Mouse (Mus musculus) left cerebral cortex, postnatal 14 days (tissue): ENCODE measurements at regions not wholly inside any gene's neighbourhood (a gene's known extent, or its start where the extent isn't known, plus 50 kb on each side); places are given as distances from the start of the nearest gene placed in this dataset.
"Not testable (repeated sequence)": the region's sequence is repeated elsewhere in the genome, so short reads cannot be mapped to it uniquely, and the experiment has no call there.

ENCODE experiments used
- DNase-seq, 2 experiments: peaks; one replicate each; pipeline ENCODE4 v3.0.0; 2021 to 2022; ENCODE audit warnings: low spot score in 2 of 2, mixed read lengths in 1 of 2
- intact Hi-C: fragments of 180-260 bp; cut with DNase I; formaldehyde crosslinking; loops from one replicate; pipeline ENCODE4 v1.15.1; 2025

DNA sequence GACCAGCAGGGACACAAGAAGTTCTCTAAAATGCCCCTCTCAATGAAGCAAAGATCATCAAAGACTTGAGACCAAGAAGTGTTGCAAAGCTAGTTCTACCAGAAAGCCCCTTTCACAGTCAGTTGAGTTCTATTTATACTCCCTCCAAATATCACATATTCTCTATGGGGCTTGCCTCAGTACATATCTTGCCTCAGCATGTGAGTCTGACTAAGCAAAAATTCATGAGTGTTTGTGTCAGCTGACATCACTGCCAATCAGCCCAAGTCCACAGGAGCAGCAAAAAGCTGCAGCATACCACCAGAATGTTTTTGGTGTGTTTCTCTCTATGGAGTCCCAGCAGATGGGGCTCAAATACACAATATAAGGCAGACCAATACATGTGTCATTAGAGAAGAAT lies 631.6 kb downstream of the Rpia start:
- intact Hi-C loops: no loop called here
- no peak for DNase-seq

- intact Hi-C loops, DNase-seq: not testable (repeated sequence)
Observed at GRCm38 (mm10) chr6:70155771-70156170, 636.3 kb downstream of the Rpia start.

GRCm38 (mm10) chr6:70151098-70151838 lies 640.8 kb downstream of the Rpia start:
- intact Hi-C loops, DNase-seq: not testable (repeated sequence)

GRCm38 (mm10) chr6:70146986-70147385 lies 645.0 kb downstream of the Rpia start:
- intact Hi-C loops: no loop called here
- no peak for DNase-seq

DNA sequence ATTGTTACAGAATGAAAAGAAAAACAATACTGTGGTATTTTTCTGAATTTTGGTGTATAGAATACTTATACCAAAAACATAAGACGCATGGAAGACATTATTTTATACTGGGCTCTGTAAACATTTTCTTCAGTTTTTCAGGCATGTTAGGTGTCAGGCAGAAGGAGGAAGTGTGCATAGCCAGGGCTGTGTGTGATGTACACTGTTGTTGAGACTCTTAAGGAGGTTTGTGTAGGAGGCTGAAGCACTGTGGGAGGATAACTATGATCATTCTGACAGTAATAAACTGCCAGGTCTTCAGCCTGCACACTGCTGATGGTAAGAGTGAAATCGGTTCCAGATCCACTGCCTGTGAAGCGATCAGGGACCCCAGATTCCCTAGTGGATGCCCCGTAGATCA lies 648.7 kb downstream of the Rpia start:
- DNase-seq, intact Hi-C loops: not testable (repeated sequence)

GRCm38 (mm10) chr6:70116811-70117210 lies 675.2 kb downstream of the Rpia start:
- peak; percentile 5 to 19 for DNase-seq
- intact Hi-C loops: loop anchor here (10.0 kb wide), 1 partner anchor 188 kb away; no protein-coding TSS in a partner anchor

- intact Hi-C loops: loop anchor here (10.0 kb wide), 1 partner anchor 193 kb away; no protein-coding TSS in a partner anchor
- DNase-seq: no peak
Observed at GRCm38 (mm10) chr6:70111892-70112291, 680.1 kb downstream of the Rpia start.

GRCm38 (mm10) chr6:70109412-70109811 lies 682.6 kb downstream of the Rpia start:
- DNase-seq, intact Hi-C loops: not testable (repeated sequence)

DNA sequence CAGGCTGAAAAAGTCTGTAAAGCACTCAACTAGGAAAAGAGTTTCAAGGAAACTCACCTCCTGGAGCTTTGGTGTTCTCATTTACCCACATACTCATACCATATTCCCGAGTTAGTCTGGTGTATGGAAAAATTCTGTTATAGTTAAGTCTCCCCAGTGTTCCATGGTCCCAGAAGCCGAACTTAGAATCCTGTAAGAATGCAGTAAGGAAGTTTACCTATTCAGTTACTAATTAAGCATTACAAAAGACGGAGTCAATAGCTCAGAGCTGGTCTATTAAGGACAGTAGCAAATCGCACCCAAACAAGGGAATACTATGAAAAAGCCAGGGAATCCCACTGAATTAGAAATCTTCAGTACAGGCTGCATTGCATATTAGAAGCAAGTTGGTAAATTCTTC lies 688.3 kb downstream of the Rpia start:
- intact Hi-C loops: no loop called here
- no peak for DNase-seq

GRCm38 (mm10) chr6:70103174-70103573 lies 688.9 kb downstream of the Rpia start:
- DNase-seq, intact Hi-C loops: not testable (repeated sequence)

GRCm38 (mm10) chr6:70088041-70088440 lies 704.0 kb downstream of the Rpia start:
- no peak for DNase-seq
- intact Hi-C loops: no loop called here

GRCm38 (mm10) chr6:70073841-70074240 lies 718.2 kb downstream of the Rpia start:
- DNase-seq: peak; percentile 5 to 39
- intact Hi-C loops: no loop called here

DNA sequence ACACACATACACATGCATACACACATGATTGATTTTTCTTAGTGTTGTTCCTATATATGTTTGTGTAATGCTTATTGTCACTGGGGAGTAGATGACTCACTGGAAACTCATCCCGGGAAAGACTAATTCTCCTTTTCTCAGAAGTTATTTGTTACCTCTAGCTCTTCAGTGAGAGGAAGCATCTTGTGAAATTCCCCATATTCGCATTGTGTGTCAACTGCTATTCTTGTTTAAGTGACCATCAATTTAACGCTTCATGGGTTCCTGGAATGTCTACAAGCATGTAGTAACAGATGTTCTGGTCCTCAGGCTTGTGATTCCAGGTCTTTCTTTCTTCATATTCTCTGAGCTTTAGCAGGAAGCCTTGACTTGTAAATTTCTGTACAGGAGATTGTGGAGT lies 720.0 kb downstream of the Rpia start:
- intact Hi-C loops: no loop called here
- no peak for DNase-seq

GRCm38 (mm10) chr6:70067716-70068415 lies 724.2 kb downstream of the Rpia start:
- intact Hi-C loops: no loop called here
- DNase-seq: no peak

DNA sequence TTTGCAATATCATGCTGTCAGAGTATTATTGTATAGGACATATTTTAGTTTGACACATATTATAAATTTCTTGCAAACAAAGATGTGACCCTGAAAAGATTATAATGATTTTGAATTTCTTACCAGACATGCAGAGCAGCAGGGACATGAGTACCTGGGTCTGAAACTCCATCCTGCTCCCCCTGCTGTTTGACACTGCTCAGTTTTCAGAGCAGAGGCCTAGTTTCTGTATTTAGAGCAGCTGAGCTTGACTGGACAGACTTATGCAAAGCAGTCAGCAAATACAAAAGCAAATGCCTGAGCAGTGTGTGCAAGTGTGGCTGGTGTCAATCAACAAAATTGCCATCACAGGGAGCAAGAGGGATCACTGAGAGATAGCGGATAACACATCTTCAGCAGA lies 733.0 kb downstream of the Rpia start:
- no peak for DNase-seq
- intact Hi-C loops: no loop called here

DNA sequence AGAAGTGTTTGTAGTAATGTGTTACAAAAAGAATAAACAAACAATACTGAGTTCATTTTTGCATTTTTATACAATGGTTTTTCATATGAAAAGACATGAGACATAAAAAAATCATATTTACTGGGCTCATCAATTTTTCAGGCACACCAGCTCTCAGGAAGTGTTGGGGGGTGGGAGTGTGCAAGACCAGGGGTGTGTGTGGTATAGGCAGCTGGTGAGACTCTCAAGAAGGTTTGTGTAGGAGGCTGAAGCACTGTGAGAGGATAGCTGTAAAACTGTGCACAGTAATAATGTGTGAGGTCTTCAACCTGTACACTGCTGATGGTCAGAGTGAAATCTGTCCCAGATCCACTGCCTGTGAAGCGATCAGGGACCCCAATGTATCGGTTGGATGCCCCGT lies 733.7 kb downstream of the Rpia start:
- intact Hi-C loops: no loop called here
- DNase-seq: no peak

DNA sequence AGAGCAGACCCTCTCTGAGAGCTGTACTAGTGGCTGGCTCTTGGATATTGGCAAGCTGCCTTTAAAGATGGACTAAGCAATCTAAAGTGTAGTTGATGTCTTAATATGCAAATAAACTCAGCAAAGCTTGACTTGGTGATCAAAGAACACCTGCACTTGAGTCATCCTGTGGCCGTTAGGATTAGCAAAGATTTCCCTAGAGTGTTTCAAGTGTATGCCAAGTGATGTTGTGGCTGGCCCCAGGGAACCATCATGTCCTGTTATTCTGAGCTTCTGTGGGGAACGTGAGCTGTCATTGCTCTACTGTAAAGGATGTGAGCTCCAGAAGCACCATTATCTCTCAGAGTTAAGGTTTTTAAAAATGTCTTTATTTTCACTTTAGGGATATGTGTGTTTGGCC lies 751.1 kb downstream of the Rpia start:
- no peak for DNase-seq
- intact Hi-C loops: no loop called here

DNA sequence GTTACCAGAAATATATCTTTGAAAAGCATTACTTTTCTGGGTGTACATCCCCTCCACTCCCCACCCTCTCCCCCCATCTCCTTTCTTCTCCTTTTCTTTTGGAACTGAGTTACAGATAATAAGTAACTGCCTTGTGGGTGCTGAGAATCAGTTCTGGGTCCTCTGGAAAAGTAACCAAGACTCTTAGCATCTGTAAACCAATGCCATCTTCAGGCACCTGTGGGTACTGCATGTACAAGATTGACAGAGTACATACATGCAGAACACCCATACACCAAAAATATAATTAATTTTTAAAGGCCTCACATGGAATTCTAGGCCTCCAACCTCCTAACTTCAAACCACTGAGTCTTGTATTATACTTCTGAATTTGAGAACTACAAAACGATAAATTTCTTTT lies 758.4 kb downstream of the Rpia start:
- no peak for DNase-seq
- intact Hi-C loops: no loop called here

- DNase-seq: no peak
Observed at GRCm38 (mm10) chr6:70011555-70011954, 780.5 kb downstream of the Rpia start.

More at GRCm38 (mm10) chr6:70011555-70011954, 780.5 kb downstream of the Rpia start:
- intact Hi-C loops: no loop called here
